Mouse (Mus musculus) heart, postnatal 25 days (tissue): ENCODE measurements around the gene Mindy3. TPM values are rescaled to one million over a fixed set of nuclear protein-coding genes. Genes with fewer than 3 reads are reported as not detected.

Source experiments
- DNase-seq: peaks from one replicate; pipeline ENCODE4 v3.0.0; 2022; ENCODE audit warnings: low spot score
- intact Hi-C: fragments of 180-260 bp; cut with DNase I; formaldehyde crosslinking; loops from one replicate; pipeline ENCODE4 v1.15.1; 2025
- total RNA-seq, 2 experiments: library from RNA; stranded (reverse); gene quantifications; 2 replicates each; pipeline ENCODE4 v1.2.3; 2021

Gene Mindy3
- total RNA-seq, 2 experiments from 2014 or later = 19.0 to 19.1 TPM

DNA sequence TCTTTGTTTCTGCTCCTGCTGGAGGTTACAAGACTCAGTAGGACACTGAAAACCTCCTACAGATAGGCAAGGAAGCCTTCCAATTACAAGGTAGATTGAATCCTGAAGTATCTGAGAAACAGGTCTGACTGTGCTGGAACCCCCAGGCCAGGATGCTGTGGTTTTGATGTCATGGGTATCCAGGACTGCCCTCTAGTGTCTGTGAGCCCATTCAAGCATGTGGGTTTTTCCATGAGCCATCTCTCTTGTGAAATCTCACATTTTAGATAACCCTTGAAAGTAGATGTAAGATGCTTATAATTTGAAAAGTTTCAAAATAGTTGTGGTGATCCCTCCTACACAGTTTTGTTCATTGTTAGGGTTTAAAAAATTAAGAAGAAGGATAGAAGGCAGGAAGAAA lies 110.8 kb downstream of the Mindy3 start:
- DNase-seq = no peak
- intact Hi-C loops = no loop called here

- no peak for DNase-seq
- intact Hi-C loops = no loop called here
These were observed 112.0 kb downstream of the Mindy3 start for GRCm38 (mm10) chr2:12307311-12307710.

DNA sequence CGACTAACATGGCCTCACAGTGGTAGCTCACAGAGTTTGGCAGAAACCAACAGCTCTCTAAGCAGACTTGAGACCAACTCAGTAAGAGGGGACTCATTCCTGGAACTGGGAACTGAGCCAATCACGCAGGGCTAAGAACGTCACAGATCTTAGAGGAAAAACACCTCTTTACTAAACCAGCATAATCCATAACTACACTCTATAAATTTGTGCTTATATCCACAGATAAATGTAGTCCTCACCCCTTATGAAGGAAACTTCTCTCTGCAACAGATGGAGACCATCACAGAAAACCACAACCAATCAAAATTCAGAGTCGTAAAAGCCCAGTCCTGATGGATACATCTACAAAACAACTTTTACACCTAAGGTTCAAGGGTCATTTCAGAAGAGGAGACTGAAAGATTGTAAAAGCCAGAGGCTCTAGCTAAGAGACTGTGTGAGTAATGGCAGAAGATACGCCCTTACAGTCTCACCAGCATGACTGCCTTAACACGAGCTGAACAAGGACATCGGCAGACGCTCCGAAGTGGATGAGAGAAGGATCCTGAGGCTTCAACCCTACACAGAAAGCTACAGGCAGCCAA lies 114.1 kb downstream of the Mindy3 start:
- intact Hi-C loops = no loop called here

DNA sequence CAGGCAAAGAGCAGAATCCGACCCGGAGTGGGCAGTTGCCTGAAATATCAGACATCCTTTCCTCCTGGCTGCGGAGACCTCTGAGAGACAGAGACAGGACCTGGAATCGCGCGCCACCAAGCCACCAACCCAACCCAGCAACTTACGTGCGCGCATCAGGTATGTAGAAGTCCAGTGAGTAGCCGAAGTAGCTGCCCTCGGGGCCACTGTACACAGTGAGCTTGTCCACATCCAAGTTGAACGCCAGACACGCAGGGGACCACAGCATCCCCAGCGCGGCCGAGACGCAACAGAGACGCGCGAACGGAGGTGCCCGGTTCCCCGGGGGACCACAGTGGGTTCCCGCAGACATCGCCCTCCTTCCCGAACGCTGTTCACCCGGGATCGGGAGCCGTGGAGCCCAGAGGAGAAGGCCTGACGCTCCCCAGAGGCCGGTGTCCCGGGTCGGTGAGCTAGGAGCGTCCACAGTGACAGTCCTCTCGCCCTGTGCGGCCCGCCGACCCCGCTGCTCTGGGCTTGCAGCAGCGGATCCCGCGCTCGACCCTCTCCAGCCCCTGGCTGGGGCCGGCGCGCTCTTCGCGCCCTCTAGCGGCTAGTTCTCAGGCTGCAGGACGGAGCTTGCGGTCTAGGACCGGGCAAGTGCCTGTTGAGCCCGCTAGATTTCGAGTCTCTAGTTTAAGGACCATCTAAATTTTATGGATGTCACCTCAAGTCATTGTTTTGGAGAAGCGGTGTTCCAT lies 117.7 kb downstream of the Mindy3 start, which contains the start of gene Itga8:
Gene Itga8, minus strand, starts transcription at position 492 of the 740 bp plus-strand sequence.
- DNase-seq = peak; percentile 57
- intact Hi-C loops = loop anchor here (1.0 to 5.0 kb wide), 4 partner anchors 86 to 299 kb away; no protein-coding TSS in a partner anchor

More for the DNA sequence above, 114.1 kb downstream of the Mindy3 start:
- DNase-seq = no peak

- no peak for DNase-seq
- intact Hi-C loops = loop anchor here (5.0 kb wide), 3 partner anchors 87 to 248 kb away; no protein-coding TSS in a partner anchor
These were observed 118.6 kb downstream of the Mindy3 start for GRCm38 (mm10) chr2:12300449-12301228.

DNA sequence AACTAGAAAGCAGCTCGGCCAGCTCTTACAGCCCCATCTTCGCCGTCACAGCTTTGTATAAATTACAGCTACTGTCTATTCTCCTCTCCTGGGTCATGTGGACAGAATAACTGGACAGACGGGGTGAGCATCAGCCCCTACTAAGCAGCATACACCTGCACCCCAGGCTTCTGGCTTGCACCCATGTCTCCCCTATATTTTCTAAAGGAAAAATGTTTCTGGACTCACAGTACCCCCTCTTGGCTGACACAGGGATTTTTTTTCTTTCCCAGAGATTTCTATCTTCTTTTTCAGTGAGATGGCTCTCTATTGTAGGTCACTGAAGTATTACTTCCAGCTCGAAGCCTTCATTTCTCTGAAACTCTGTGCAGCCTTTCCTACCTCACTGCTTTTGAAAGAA lies 122.0 kb downstream of the Mindy3 start:
- intact Hi-C loops = no loop called here
- no peak for DNase-seq

Other genes starting within 250 kb of the Mindy3 start
- 1 to 10 TPM; 7.4 to 7.7 TPM for gene Itga8, start 117.5 kb downstream of the Mindy3 start, total RNA-seq